Mouse (Mus musculus): Measurements from ENCODE around the gene Gm20388. TPM values are rescaled to one million over a fixed set of nuclear protein-coding genes. Genes with fewer than 3 reads are reported as not detected.

The Gm20388 gene
- polyA plus RNA-seq, 1 experiment = 0.36 TPM

- no peaks in the 10 kb centered on the region for H3K27me3 ChIP-seq (ENCODE audit: control insufficient read depth)
- H3K9me3 ChIP-seq (ENCODE audit: control insufficient read depth, low read length) = no peaks in the 10 kb centered on the region
- peaks cover 69% of the 10 kb centered on the region for H3K4me1 ChIP-seq (ENCODE audit: control insufficient read depth)
- no peak for TF ChIP-seq TAL1 (IDR thresholded peaks at IDR 0.05; ENCODE audit: low read length)
- TF ChIP-seq GATA1 (IDR thresholded peaks at IDR 0.05; ENCODE audit: low read length) = no peak
- H3K36me3 ChIP-seq (ENCODE audit: control insufficient read depth) = peaks cover 67% of the 10 kb centered on the region
- no peak overlapping the region for H3K4me3 ChIP-seq (replicated peaks)
Observed at GRCm38 (mm10) chr8:121954981-121955555, 2044.4 kb downstream of the Gm20388 start.

DNA sequence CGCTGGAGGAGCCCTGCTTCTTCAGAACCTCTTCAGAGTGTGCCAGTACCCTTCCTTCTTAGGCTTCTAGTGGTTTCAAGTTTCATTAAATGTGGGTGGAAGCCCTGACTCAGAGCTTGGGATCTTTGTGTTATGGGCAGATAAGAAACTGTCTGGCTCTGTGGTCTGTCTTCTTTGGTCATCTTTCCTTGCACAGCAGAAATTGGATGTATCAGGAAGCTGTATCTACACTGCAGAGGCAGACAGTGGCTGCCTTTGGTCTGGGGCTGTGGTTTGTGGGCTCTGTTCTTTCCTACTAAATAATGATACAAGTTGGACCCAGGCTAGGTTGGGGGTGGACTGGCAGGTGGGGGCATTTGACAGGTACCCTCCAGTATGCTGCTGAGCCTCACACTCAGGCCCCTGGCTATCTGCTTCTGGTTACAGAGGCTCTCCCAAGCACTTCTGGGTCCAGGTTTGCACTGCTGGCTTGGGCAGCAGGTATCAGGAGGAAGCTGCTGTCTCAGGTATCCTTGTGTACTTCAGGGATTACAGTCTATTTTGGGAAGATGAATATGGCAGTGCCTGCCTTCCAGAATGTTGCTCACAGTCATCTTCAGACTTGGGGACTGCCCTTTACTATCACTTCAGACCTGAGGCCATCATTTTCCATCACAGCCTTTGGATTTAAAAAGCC is 2045.3 kb downstream of the Gm20388 start:
- Histone ChIP-seq H3K36me3 (ENCODE audit: control insufficient read depth) (peaks cover 75% of the 10 kb centered on the region), H3K4me1 (ENCODE audit: control insufficient read depth) (peaks cover 68% of the 10 kb centered on the region), H3K4me3 (replicated peaks) (no peak overlapping the region), H3K27me3 (ENCODE audit: control insufficient read depth) (no peaks in the 10 kb centered on the region), H3K9me3 (ENCODE audit: control insufficient read depth, low read length) (no peaks in the 10 kb centered on the region)
- TF ChIP-seq TAL1 (IDR thresholded peaks at IDR 0.05; ENCODE audit: low read length) (no peak), GATA1 (IDR thresholded peaks at IDR 0.05; ENCODE audit: low read length) (no peak)

DNA sequence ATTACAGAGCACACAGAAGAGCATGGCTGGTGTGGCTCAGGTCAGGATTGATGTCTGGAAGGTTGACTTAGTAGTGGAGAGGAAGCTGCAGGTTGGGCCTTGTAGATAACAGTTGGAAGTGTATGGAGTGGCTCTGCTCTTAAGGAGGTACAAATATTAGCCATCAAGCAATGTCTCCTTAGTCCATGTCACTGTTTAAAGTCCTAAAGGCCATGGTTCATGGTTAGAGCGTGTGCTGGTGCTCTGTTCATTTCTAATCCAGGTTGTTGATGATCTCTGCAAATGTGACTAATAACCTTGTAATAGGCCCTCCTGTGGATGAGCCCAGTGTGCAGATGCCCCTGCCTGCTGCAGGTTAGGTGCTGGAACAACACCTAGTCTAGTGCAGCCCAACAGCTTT is 2047.8 kb downstream of the Gm20388 start:
- H3K4me1 ChIP-seq (ENCODE audit: control insufficient read depth) = peaks cover 54% of the 10 kb centered on the region
- H3K36me3 ChIP-seq (ENCODE audit: control insufficient read depth) = peaks cover 72% of the 10 kb centered on the region
- H3K9me3 ChIP-seq (ENCODE audit: control insufficient read depth, low read length) = no peaks in the 10 kb centered on the region
- TF ChIP-seq TAL1 (IDR thresholded peaks at IDR 0.05; ENCODE audit: low read length) = no peak
- no peak for TF ChIP-seq GATA1 (IDR thresholded peaks at IDR 0.05; ENCODE audit: low read length)
- H3K4me3 ChIP-seq (replicated peaks) = no peak overlapping the region
- no peaks in the 10 kb centered on the region for H3K27me3 ChIP-seq (ENCODE audit: control insufficient read depth)

GRCm38 (mm10) chr8:121962892-121963291 is 2052.3 kb downstream of the Gm20388 start:
- H3K9me3 ChIP-seq (ENCODE audit: control insufficient read depth, low read length) = no peaks in the 10 kb centered on the region
- H3K36me3 ChIP-seq (ENCODE audit: control insufficient read depth) = peaks cover 44% of the 10 kb centered on the region
- H3K4me1 ChIP-seq (ENCODE audit: control insufficient read depth) = peaks cover 39% of the 10 kb centered on the region
- no peak for TF ChIP-seq GATA1 (IDR thresholded peaks at IDR 0.05; ENCODE audit: low read length)
- no peak for TF ChIP-seq TAL1 (IDR thresholded peaks at IDR 0.05; ENCODE audit: low read length)
- H3K4me3 ChIP-seq (replicated peaks) = no peak overlapping the region
- no peaks in the 10 kb centered on the region for H3K27me3 ChIP-seq (ENCODE audit: control insufficient read depth)

DNA sequence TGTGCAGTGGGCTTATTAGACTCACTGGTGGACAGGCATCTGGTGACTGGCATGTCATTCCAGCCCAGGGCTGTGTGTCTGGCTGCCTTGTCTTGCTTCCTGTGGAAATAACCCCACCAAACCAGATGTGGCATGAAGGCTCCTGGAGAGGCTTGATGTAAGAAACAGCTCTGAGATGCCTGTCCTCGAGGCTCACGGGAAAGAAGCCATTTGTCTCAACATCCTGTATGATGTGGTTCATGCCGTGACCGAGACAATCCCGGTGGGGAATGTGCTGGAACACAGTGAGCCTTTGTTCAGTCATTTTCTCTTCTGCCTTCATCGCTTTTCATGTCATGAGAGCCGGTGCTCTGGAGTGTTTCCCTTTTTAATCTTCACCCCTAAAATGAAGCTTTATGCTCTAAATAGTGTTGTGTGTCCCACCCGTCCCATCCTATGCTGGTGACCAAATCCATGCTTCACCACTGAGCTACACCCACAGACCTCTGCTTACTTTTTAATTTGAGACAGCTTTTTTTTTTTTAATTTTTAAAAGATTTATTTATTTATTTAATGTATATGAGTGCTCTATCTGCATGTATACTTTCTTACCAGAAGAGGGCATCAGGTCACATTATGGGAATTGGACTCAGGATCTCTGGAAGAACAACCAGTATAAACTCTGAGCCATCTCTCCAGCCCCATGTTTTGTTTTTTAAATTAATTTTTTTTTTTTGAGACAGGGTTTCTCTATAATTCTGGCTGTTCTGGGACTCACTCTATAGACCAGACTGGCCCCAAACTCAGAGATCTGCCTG is 2054.3 kb downstream of the Gm20388 start:
- Histone ChIP-seq H3K9me3 (ENCODE audit: control insufficient read depth, low read length) (no peaks in the 10 kb centered on the region), H3K4me1 (ENCODE audit: control insufficient read depth) (peaks cover 42% of the 10 kb centered on the region), H3K27me3 (ENCODE audit: control insufficient read depth) (no peaks in the 10 kb centered on the region), H3K4me3 (replicated peaks) (no peak overlapping the region), H3K36me3 (ENCODE audit: control insufficient read depth) (peaks cover 38% of the 10 kb centered on the region)
- TF ChIP-seq TAL1 (IDR thresholded peaks at IDR 0.05; ENCODE audit: low read length) = no peak
- no peak for TF ChIP-seq GATA1 (IDR thresholded peaks at IDR 0.05; ENCODE audit: low read length)

GRCm38 (mm10) chr8:121966110-121966509 is 2055.5 kb downstream of the Gm20388 start:
- peaks cover 44% of the 10 kb centered on the region for H3K4me1 ChIP-seq (ENCODE audit: control insufficient read depth)
- H3K27me3 ChIP-seq (ENCODE audit: control insufficient read depth) = no peaks in the 10 kb centered on the region
- no peak for TF ChIP-seq TAL1 (IDR thresholded peaks at IDR 0.05; ENCODE audit: low read length)
- TF ChIP-seq GATA1 (IDR thresholded peaks at IDR 0.05; ENCODE audit: low read length) = no peak
- H3K36me3 ChIP-seq (ENCODE audit: control insufficient read depth) = peaks cover 36% of the 10 kb centered on the region
- no peak overlapping the region for H3K4me3 ChIP-seq (replicated peaks)
- no peaks in the 10 kb centered on the region for H3K9me3 ChIP-seq (ENCODE audit: control insufficient read depth, low read length)

GRCm38 (mm10) chr8:121966714-121967448 is 2056.2 kb downstream of the Gm20388 start:
- no peak for TF ChIP-seq TAL1 (IDR thresholded peaks at IDR 0.05; ENCODE audit: low read length)
- no peak for TF ChIP-seq GATA1 (IDR thresholded peaks at IDR 0.05; ENCODE audit: low read length)
- H3K4me1 ChIP-seq (ENCODE audit: control insufficient read depth) = peaks cover 43% of the 10 kb centered on the region
- H3K36me3 ChIP-seq (ENCODE audit: control insufficient read depth) = peaks cover 34% of the 10 kb centered on the region
- H3K9me3 ChIP-seq (ENCODE audit: control insufficient read depth, low read length) = no peaks in the 10 kb centered on the region
- no peaks in the 10 kb centered on the region for H3K27me3 ChIP-seq (ENCODE audit: control insufficient read depth)
- H3K4me3 ChIP-seq (replicated peaks) = no peak overlapping the region

DNA sequence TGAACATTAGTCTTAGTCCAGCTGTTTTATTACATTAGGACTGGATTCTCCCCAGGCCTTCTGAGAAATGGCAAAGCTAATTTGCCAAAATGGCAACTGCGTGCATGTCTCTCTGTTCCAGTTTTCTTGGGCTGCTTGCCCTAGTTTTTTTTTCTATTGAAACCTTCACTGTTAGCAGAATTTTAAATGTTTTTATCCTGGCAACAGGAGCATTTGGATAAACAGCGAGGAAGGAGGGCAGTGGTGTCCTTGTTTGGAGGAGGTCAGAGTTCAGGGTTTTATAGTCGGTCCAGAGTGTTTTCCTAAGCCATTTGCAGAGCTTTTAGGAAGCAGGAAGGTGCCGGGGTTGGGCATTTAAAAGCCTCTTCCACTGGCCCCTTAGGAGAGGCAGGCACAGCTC is 2057.3 kb downstream of the Gm20388 start:
- Histone ChIP-seq H3K36me3 (ENCODE audit: control insufficient read depth) (peaks cover 36% of the 10 kb centered on the region), H3K27me3 (ENCODE audit: control insufficient read depth) (no peaks in the 10 kb centered on the region), H3K4me1 (ENCODE audit: control insufficient read depth) (peaks cover 38% of the 10 kb centered on the region), H3K9me3 (ENCODE audit: control insufficient read depth, low read length) (no peaks in the 10 kb centered on the region), H3K4me3 (replicated peaks) (no peak overlapping the region)
- TF ChIP-seq TAL1 (IDR thresholded peaks at IDR 0.05; ENCODE audit: low read length) (no peak), GATA1 (IDR thresholded peaks at IDR 0.05; ENCODE audit: low read length) (no peak)

Data from erythroblast, embryonic 14.5 days (primary cell).